Mouse (Mus musculus) liver, adult 2 months (tissue): ENCODE measurements at regions not wholly inside any gene's neighbourhood (a gene's known extent, or its start where the extent isn't known, plus 50 kb on each side); places are given as distances from the start of the nearest gene placed in this dataset.

ENCODE experiments used
- CTCF ChIP-seq: fragments of 200-500 bp; IDR thresholded peaks from 2 replicates; pipeline ENCODE4 v1.5.1; 2011; ENCODE audit warnings: low read depth, low read length, control low read depth
- POLR2A ChIP-seq: fragments of 200-500 bp; IDR thresholded peaks from 2 replicates; pipeline ENCODE4 v1.6.1; 2011; ENCODE audit warnings: low read length, control low read depth; ENCODE audit not compliant: insufficient read depth; ENCODE audit errors: extremely low read depth

GRCm38 (mm10) chr2:144896430-144896829 lies 73.0 kb downstream of the Scp2d1 start:
- TF ChIP-seq CTCF (no peak), POLR2A (no peak)
